Mouse (Mus musculus) brown adipose tissue, adult 24 weeks (tissue): ENCODE measurements around the gene Commd9. TPM values are rescaled to one million over a fixed set of nuclear protein-coding genes. Genes with fewer than 3 reads are reported as not detected.

Source experiments
- H3K27ac ChIP-seq: fragments of 200-500 bp; replicated peaks from 2 replicates; pipeline ENCODE4 v1.5.1; 2012; ENCODE audit warnings: low read depth, mild to moderate bottlenecking, low read length
- H3K4me1 ChIP-seq: fragments of 200-500 bp; 2 replicates; pipeline ENCODE4 v1.6.1; 2012; ENCODE audit warnings: low read length, mixed read lengths; ENCODE audit not compliant: control insufficient read depth, insufficient read depth, insufficient read length
- H3K4me3 ChIP-seq: fragments of 200-500 bp; 2 replicates; pipeline ENCODE4 v1.5.1; 2012; ENCODE audit warnings: low read depth, mild to moderate bottlenecking, low read length, moderate library complexity; ENCODE audit not compliant: insufficient read depth
- polyA plus RNA-seq: library from polyadenylated mRNA; stranded (reverse); fragments of >200 nt; gene quantifications from 2 replicates; pipeline ENCODE4 v1.2.4, GENCODE M21; 2012; ENCODE audit not compliant: missing spikeins, insufficient read depth, insufficient read length

The Commd9 gene
- polyA plus RNA-seq, 1 experiment: 33.1 TPM

DNA sequence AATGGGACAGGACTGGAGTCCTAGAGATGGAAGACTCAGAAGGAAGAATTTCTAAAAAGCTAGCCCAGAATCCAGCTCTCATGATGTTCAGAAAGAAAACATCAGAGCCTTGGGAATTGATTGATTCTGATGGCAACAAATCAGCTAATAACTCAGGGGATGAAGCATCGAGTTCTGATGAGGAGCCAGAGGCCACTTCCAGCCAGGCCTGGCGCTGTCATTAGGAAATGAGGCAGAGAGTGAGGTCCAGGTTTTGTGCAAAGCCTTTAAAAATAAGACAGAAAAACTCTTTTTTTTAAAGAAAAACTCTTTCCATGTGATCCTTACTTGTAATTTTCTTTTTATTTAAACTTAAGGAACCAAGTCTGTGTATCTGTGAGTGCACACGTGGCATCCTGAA is 47.3 kb downstream of the Commd9 start:
- H3K27ac ChIP-seq: no peak overlapping the region
- H3K4me3 ChIP-seq: no peak overlapping the region
- H3K4me1 ChIP-seq: no peaks in the 10 kb centered on the region

DNA sequence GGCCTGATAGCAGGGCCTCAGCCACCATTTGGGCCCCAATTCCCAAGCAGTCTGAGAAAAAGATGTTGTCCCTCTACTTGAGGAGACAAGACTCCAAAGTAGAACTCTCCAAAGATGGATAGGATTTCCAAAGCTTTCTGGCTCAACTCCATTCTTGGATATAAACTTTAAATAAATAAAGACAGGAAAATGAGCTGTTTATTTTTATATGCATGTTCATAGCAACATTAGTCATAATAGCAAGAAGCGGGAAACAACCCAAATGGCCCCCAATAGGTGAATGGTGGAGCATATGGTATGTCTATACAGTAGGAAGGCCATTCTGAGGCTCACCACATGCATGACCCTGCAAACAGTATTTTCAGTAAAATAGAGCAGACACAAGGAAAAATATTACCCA is 49.0 kb downstream of the Commd9 start:
- Histone ChIP-seq H3K4me1 (no peaks in the 10 kb centered on the region), H3K4me3 (no peak overlapping the region)

DNA sequence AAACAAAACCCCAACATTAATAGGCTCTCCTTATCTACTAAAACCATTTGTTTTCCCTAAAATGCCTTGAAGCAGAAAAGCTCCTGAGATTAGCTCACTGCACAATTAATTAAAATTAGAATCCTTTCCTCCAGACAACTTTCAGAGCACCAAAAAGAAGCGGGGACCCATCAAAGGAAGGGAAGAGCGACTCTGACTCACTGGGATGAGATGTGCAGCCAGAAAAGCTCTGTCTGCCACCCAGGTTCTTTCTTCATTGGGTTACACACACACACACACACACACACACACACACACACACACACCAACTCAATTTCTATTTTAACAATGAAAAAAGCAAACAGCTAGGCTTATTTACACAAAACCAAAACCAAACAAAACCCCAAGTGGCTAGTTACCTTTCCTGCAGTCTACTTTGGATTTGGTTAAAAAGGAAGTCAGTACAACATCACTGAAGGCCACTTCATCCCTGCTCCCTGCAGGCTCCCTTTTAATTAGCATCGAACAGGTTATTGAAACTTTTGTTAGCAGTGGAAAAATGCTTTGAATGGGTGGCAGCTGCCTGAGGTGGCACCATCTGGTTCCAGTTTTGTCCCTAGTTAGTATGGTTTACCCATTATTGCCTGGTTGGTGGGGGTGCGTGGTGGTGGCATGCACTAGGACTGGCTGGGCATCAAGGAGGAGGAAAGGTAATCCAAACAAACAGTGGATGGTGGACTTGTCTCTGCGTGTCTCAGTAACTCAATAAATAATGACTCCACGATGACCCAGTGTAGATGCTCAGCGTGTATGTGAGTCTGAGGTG is 64.9 kb downstream of the Commd9 start:
- Histone ChIP-seq H3K27ac (no peak overlapping the region), H3K4me3 (no peak overlapping the region), H3K4me1 (no peaks in the 10 kb centered on the region)

More for the DNA sequence above, 49.0 kb downstream of the Commd9 start:
- H3K27ac ChIP-seq: no peak overlapping the region

Other genes starting within 250 kb of the Commd9 start
- not detected in 2 replicates for gene Rag1, start 236.7 kb upstream of the Commd9 start, polyA plus RNA-seq
- 140 and 164 TPM in 2 replicates for gene B230118H07Rik, start 236.7 kb upstream of the Commd9 start, polyA plus RNA-seq
- 6.2 and 7.1 TPM in 2 replicates for gene Traf6, start 207.8 kb upstream of the Commd9 start, polyA plus RNA-seq
- gene Prr5l, start 3.2 kb upstream of the Commd9 start, polyA plus RNA-seq: 1.2 and 1.7 TPM in 2 replicates